In genomic region chr8:57213982-57214930, GRCm38 (mm10) we compare ENCODE assay signal across 10 mouse cellular contexts.
DNase-seq lines count a peak whose midpoint lies in the region; ATAC-seq lines count a peak whose summit lies in the region.
"Had no signal": no experiment of that assay in that cellular context is flagged by ENCODE, and none has a peak within 500 bp of the region (broad histone marks: within the 10 kb centered on the region; RNA-seq: fewer than 3 reads in every experiment).

No protein-coding gene starts in this region.

- H3K4me3 ChIP-seq in kidney, embryonic 16.5 days (ENCODE audit: low read length): peak overlapping the region; percentile 19; the same call in 1 of the 2 replicates

- H3K36me3 ChIP-seq in kidney, embryonic 16.5 days (ENCODE audit: insufficient read depth, low read length): no peaks in the 10 kb centered on the region

- H3K4me2 ChIP-seq in kidney, embryonic 16.5 days (replicated peaks; ENCODE audit: low read depth, low read length): peak overlapping the region; percentile 33

- H3K27ac ChIP-seq in kidney, embryonic 16.5 days (ENCODE audit: low read length): no peak overlapping the region
- H3K27ac ChIP-seq: liver, embryonic 14.5 days had no signal

- no peak for ATAC-seq in kidney, embryonic 16.5 days (ENCODE audit: low FRiP score, low TSS enrichment)

- no peaks in the 10 kb centered on the region for H3K9me3 ChIP-seq in kidney, embryonic 16.5 days (ENCODE audit: low read length)

- H3K27me3 ChIP-seq in kidney, embryonic 16.5 days (ENCODE audit: insufficient read depth, low read length): no peaks in the 10 kb centered on the region
- H3K27me3 ChIP-seq: CH12.LX had no signal

- H3K4me1 ChIP-seq in kidney, embryonic 16.5 days (ENCODE audit: insufficient read depth, low read length): 0 out of 2 replicates have a peak, but pooled peaks cover 3% of the 10 kb centered on the region

- H3K9ac ChIP-seq in kidney, embryonic 16.5 days (replicated peaks; ENCODE audit: low read length): no peak overlapping the region
- H3K9ac ChIP-seq: liver, embryonic 14.5 days had no signal

- no peak for DNase-seq in kidney, postnatal 14 days
- peak; percentile 3 for DNase-seq in urinary bladder, postnatal 14 days (ENCODE audit: low spot score)
- no peak for DNase-seq in urinary bladder, postnatal 36 days (ENCODE audit: low spot score in 2 of 2)
- DNase-seq in heart, postnatal 4 days: peak; percentile 53
- DNase-seq in embryo, embryonic 10.5 days (ENCODE audit: low spot score): no peak
- DNase-seq in yolk sac, embryonic 10.5 days (ENCODE audit: low spot score): no peak
- DNase-seq: thymus, adult 18-20 months had no signal

- 45% methylated on average over 31 of the region's 31 CpGs for WGBS in kidney, embryonic 16.5 days

Comparison
In these comparisons a context has a peak if more than half of its experiments do, and no peak if none do; other contexts are left out.
1. DNase-seq: peak in urinary bladder, postnatal 14 days (single experiment) and heart, postnatal 4 days (single experiment); none in kidney, postnatal 14 days (single experiment), urinary bladder, postnatal 36 days (0 of 2), embryo, embryonic 10.5 days (single experiment) and yolk sac, embryonic 10.5 days (single experiment).